In the genomic region with DNA sequence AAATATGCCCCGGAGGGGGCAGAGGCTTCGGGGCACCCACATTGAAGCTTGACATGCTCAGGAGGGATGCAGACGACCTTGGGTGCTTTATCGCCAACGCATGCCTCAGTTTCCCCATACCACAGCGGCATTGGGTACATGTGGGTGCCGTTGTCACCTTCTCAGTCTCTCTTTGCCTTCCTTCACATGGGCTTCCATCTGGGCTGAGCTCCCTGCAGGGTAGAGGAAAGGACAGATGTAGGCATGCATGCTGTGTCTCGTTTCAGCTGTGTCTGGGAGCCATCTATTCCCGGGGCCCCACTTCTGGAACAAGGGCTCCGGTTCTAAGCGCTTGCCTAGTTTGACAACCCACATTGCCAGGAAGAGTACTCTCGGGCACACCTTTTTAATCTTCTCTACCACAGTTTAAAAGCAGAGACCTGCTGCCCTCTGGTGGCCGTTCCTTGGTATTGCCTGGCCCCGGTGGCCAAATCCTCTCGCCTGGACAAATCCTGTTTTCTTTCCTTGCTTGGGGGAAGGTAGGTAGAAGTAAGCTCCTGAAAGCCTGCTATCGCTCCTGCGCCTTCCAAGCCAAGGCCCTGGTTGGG, we compare ENCODE assay signal across 9 mouse cellular contexts. TPM values are rescaled to one million over a fixed set of nuclear protein-coding genes. Genes with fewer than 3 reads are reported as not detected.
DNase-seq lines count a peak whose midpoint lies in the region; ATAC-seq and TF ChIP-seq lines count a peak whose summit lies in the region.
"Had no signal": no experiment of that assay in that cellular context is flagged by ENCODE, and none has a peak within 500 bp of the region (broad histone marks: within the 10 kb centered on the region; RNA-seq: fewer than 3 reads in every experiment).

No protein-coding gene starts in this region.

- H3K9ac ChIP-seq in heart, embryonic 12.5 days, result no peak overlapping the region
- H3K9ac ChIP-seq: midbrain, embryonic 12.5 days had no signal

- TF ChIP-seq POLR2A in small intestine, adult 2 months (IDR thresholded peaks at IDR 0.05; ENCODE audit: low read depth, low read length), result no peak; the same call in 1 of the 2 replicates

- no peak overlapping the region for H3K4me2 ChIP-seq in heart, embryonic 12.5 days
- H3K4me2 ChIP-seq: midbrain, embryonic 12.5 days had no signal

- no peak for ATAC-seq in heart, embryonic 12.5 days (ENCODE audit: insufficient number of reproducible peaks, low FRiP score)

- 30% methylated on average over 17 of the region's 17 CpGs for WGBS in heart, embryonic 12.5 days
- 35% methylated on average over 17 of the region's 17 CpGs for WGBS in embryonic facial prominence, embryonic 10.5 days
- 35% methylated on average over 17 of the region's 17 CpGs for WGBS in small intestine, adult 2 months

- no peaks in the 10 kb centered on the region for H3K27me3 ChIP-seq in heart, embryonic 12.5 days (replicated peaks)
- no peaks in the 10 kb centered on the region for H3K27me3 ChIP-seq in embryonic facial prominence, embryonic 10.5 days (replicated peaks; ENCODE audit: low read depth, poor library complexity, severe bottlenecking)
- H3K27me3 ChIP-seq in small intestine, adult 2 months (ENCODE audit: control insufficient read depth, insufficient read depth, low read length), result no peaks in the 10 kb centered on the region

- no peak overlapping the region for H3K4me3 ChIP-seq in heart, embryonic 12.5 days
- no peak overlapping the region for H3K4me3 ChIP-seq in embryonic facial prominence, embryonic 10.5 days
- no peak overlapping the region for H3K4me3 ChIP-seq in layer of hippocampus, adult 2 months
- H3K4me3 ChIP-seq in small intestine, adult 2 months (ENCODE audit: low read depth, low read length), result no peak overlapping the region
- H3K4me3 ChIP-seq: midbrain, embryonic 12.5 days had no signal

- H3K4me1 ChIP-seq in heart, embryonic 12.5 days (replicated peaks), result peaks cover 16% of the 10 kb centered on the region
- peaks cover 33% of the 10 kb centered on the region for H3K4me1 ChIP-seq in embryonic facial prominence, embryonic 10.5 days
- no peaks in the 10 kb centered on the region for H3K4me1 ChIP-seq in small intestine, adult 2 months (ENCODE audit: control insufficient read depth, insufficient read depth, insufficient read length, low read length)

- TF ChIP-seq CTCF in layer of hippocampus, adult 2 months (conservative IDR thresholded peaks at IDR 0.05), result peak; percentile 98
- TF ChIP-seq CTCF in small intestine, adult 2 months (IDR thresholded peaks at IDR 0.05; ENCODE audit: extremely low read depth, insufficient read length, insufficient replicate concordance, low read depth, low read length), result peak; percentile 98

- no peak overlapping the region for H3K27ac ChIP-seq in heart, embryonic 12.5 days (ENCODE audit: poor library complexity, severe bottlenecking)
- 0 out of 2 replicates have a peak overlapping the region, but pooled peaks have one; percentile 12 for H3K27ac ChIP-seq in embryonic facial prominence, embryonic 10.5 days (replicated peaks)
- no peak overlapping the region for H3K27ac ChIP-seq in layer of hippocampus, adult 2 months
- H3K27ac ChIP-seq in small intestine, adult 2 months (ENCODE audit: insufficient read depth, low read depth, low read length), result no peak overlapping the region
- H3K27ac ChIP-seq: midbrain, embryonic 12.5 days had no signal

- peak; percentile 93 for DNase-seq in heart, adult 11 months
- DNase-seq in adrenal gland, postnatal 14 days, result peak; percentile 86
- DNase-seq in embryonic facial prominence, embryonic 10.5 days (ENCODE audit: low spot score), result peak; percentile 86
- DNase-seq in heart, adult 8-10 months (ENCODE audit: low spot score), result peak; percentile 74
- peak; percentile 70 to 85 for DNase-seq in layer of hippocampus, adult 2 months (ENCODE audit: low spot score in 2 of 2)
- peak; percentile 63 for DNase-seq in lung, postnatal 25 days (ENCODE audit: low spot score)

- H3K9me3 ChIP-seq in heart, embryonic 12.5 days (replicated peaks), result no peaks in the 10 kb centered on the region; the same call in 1 of the 2 replicates
- H3K9me3 ChIP-seq in embryonic facial prominence, embryonic 10.5 days, result no peaks in the 10 kb centered on the region
- H3K9me3 ChIP-seq: midbrain, embryonic 12.5 days had no signal

- no peaks in the 10 kb centered on the region for H3K36me3 ChIP-seq in heart, embryonic 12.5 days
- H3K36me3 ChIP-seq in embryonic facial prominence, embryonic 10.5 days (replicated peaks), result no peaks in the 10 kb centered on the region
- H3K36me3 ChIP-seq in small intestine, adult 2 months (ENCODE audit: control insufficient read depth, insufficient read depth, low read length), result no peaks in the 10 kb centered on the region
- H3K36me3 ChIP-seq: midbrain, embryonic 12.5 days had no signal

RNA-seq across cellular contexts. Expression of a gene that starts 20.8 kb away (rescaled TPM):
- 13.7 and 16.0 TPM in 2 replicates for polyA plus RNA-seq in heart, embryonic 12.5 days (2016; fragmentation: Nextera tagmentation; extraction: Ambion mirVana)
- total RNA-seq in adrenal gland, postnatal 14 days (2021), result 15.2 and 52.4 TPM in 2 replicates
- polyA plus RNA-seq in embryonic facial prominence, embryonic 10.5 days (2016; fragmentation: Nextera tagmentation; extraction: Ambion mirVana), result 13.0 and 16.4 TPM in 2 replicates
- total RNA-seq in heart, adult 8-10 months (2022), result 10 to 100 TPM in 3 of 4 experiments, 1 to 10 TPM in 1; 9.9 to 35.1 (median 12.5) TPM
- 10 to 100 TPM; 33.9 to 34.0 TPM for total RNA-seq in layer of hippocampus, adult 2 months (2021)
- polyA plus RNA-seq in small intestine, adult 2 months (2012; rRNA removed), result 56.1 and 79.0 TPM in 2 replicates

RNA-seq across cellular contexts. Expression of a gene that starts 52.1 kb away (rescaled TPM):
- 0.08 TPM in 1 of 2 replicates, not detected in the other for polyA plus RNA-seq in heart, embryonic 12.5 days (2016; fragmentation: Nextera tagmentation; extraction: Ambion mirVana)
- total RNA-seq in adrenal gland, postnatal 14 days (2021), result not detected in 2 replicates
- 0.11 TPM in 1 of 2 replicates, not detected in the other for polyA plus RNA-seq in embryonic facial prominence, embryonic 10.5 days (2016; fragmentation: Nextera tagmentation; extraction: Ambion mirVana)
- not detected for total RNA-seq in heart, adult 8-10 months (2022)
- total RNA-seq in layer of hippocampus, adult 2 months (2021), result under 1 TPM; 0.41 to 0.64 TPM
- 0.05 TPM in 1 of 2 replicates, not detected in the other for polyA plus RNA-seq in small intestine, adult 2 months (2012; rRNA removed)
